ENCODE assay signal across 16 mouse cellular contexts in genomic region chr11:4335810-4336692, GRCm38 (mm10).
DNase-seq lines count a peak whose midpoint lies in the region; ATAC-seq and TF ChIP-seq lines count a peak whose summit lies in the region.
"Had no signal": no experiment of that assay in that cellular context is flagged by ENCODE, and none has a peak within 500 bp of the region (broad histone marks: within the 10 kb centered on the region; RNA-seq: fewer than 3 reads in every experiment).

No protein-coding gene starts in this region.

- WGBS in kidney, postnatal 0 days, result 42% methylated on average over 10 of the region's 10 CpGs
- WGBS in kidney, embryonic 15.5 days, result 47% methylated on average over 10 of the region's 10 CpGs
- WGBS in midbrain, embryonic 14.5 days, result 63% methylated on average over 10 of the region's 10 CpGs

- no peak for ATAC-seq in kidney, postnatal 0 days (replicated peaks; ENCODE audit: low FRiP score, low read depth)
- no peak for ATAC-seq in kidney, embryonic 15.5 days (replicated peaks; ENCODE audit: low FRiP score)
- peak; percentile 57 for ATAC-seq in CD4-positive, CD25-positive, alpha-beta regulatory T cell, adult 4 months
- ATAC-seq in midbrain, embryonic 14.5 days (ENCODE audit: low FRiP score, low TSS enrichment), result no peak

- TF ChIP-seq POLR2A in embryonic fibroblast, embryonic 13.5 days (IDR thresholded peaks at IDR 0.05; ENCODE audit: low read depth, low read length), result no peak

- no peak overlapping the region for H3K27ac ChIP-seq in kidney, postnatal 0 days
- H3K27ac ChIP-seq in kidney, embryonic 15.5 days, result no peak overlapping the region
- peak overlapping the region; percentile 41 for H3K27ac ChIP-seq in embryonic fibroblast, embryonic 13.5 days (ENCODE audit: insufficient read depth, low read length)
- no peak overlapping the region for H3K27ac ChIP-seq in midbrain, embryonic 14.5 days (replicated peaks; ENCODE audit: low read depth, low read length)
- H3K27ac ChIP-seq: embryonic facial prominence, embryonic 13.5 days; limb, embryonic 13.5 days had no signal

- H3K9me3 ChIP-seq in kidney, postnatal 0 days (replicated peaks; ENCODE audit: low read length), result no peaks in the 10 kb centered on the region
- H3K9me3 ChIP-seq in kidney, embryonic 15.5 days (replicated peaks), result no peaks in the 10 kb centered on the region
- no peaks in the 10 kb centered on the region for H3K9me3 ChIP-seq in midbrain, embryonic 14.5 days (ENCODE audit: control insufficient read depth, low read length)
- H3K9me3 ChIP-seq: embryonic facial prominence, embryonic 13.5 days; limb, embryonic 13.5 days had no signal

- no peak overlapping the region for H3K9ac ChIP-seq in kidney, postnatal 0 days (ENCODE audit: low read depth, low read length)
- no peak overlapping the region for H3K9ac ChIP-seq in kidney, embryonic 15.5 days
- H3K9ac ChIP-seq in midbrain, embryonic 14.5 days (replicated peaks; ENCODE audit: low read length), result no peak overlapping the region
- H3K9ac ChIP-seq: embryonic facial prominence, embryonic 13.5 days; limb, embryonic 13.5 days had no signal

- intact Hi-C loops in heart, postnatal 25 days (cut with DNase I), result no loop called here

- H3K4me3 ChIP-seq in kidney, postnatal 0 days (replicated peaks; ENCODE audit: low read depth, low read length), result no peak overlapping the region
- no peak overlapping the region for H3K4me3 ChIP-seq in kidney, embryonic 15.5 days (replicated peaks)
- no peak overlapping the region for H3K4me3 ChIP-seq in embryonic fibroblast, embryonic 13.5 days (ENCODE audit: insufficient read depth, low read length)
- no peak overlapping the region for H3K4me3 ChIP-seq in midbrain, embryonic 14.5 days (replicated peaks; ENCODE audit: low read depth, low read length)
- H3K4me3 ChIP-seq: embryonic facial prominence, embryonic 13.5 days; limb, embryonic 13.5 days had no signal

- no peaks in the 10 kb centered on the region for H3K27me3 ChIP-seq in kidney, postnatal 0 days (ENCODE audit: insufficient read depth, low read length)
- H3K27me3 ChIP-seq in kidney, embryonic 15.5 days, result no peaks in the 10 kb centered on the region
- no peaks in the 10 kb centered on the region for H3K27me3 ChIP-seq in midbrain, embryonic 14.5 days (ENCODE audit: control insufficient read depth, insufficient read depth, low read length)
- H3K27me3 ChIP-seq: embryonic facial prominence, embryonic 13.5 days; limb, embryonic 13.5 days had no signal

- H3K4me2 ChIP-seq in kidney, postnatal 0 days (ENCODE audit: low read length), result no peak overlapping the region
- no peak overlapping the region for H3K4me2 ChIP-seq in kidney, embryonic 15.5 days
- H3K4me2 ChIP-seq in midbrain, embryonic 14.5 days (ENCODE audit: low read length), result no peak overlapping the region
- H3K4me2 ChIP-seq: embryonic facial prominence, embryonic 13.5 days; heart, embryonic 11.5 days; limb, embryonic 13.5 days had no signal

- no peaks in the 10 kb centered on the region for H3K36me3 ChIP-seq in kidney, postnatal 0 days (ENCODE audit: insufficient read depth, low read length)
- H3K36me3 ChIP-seq in kidney, embryonic 15.5 days, result no peaks in the 10 kb centered on the region
- no peaks in the 10 kb centered on the region for H3K36me3 ChIP-seq in midbrain, embryonic 14.5 days (ENCODE audit: control insufficient read depth, insufficient read depth, low read length)
- H3K36me3 ChIP-seq: embryonic facial prominence, embryonic 13.5 days; limb, embryonic 13.5 days had no signal

- peak; percentile 57 for DNase-seq in kidney, postnatal 0 days (ENCODE audit: low spot score)
- peak; percentile 15 for DNase-seq in midbrain, embryonic 14.5 days
- DNase-seq in right cerebral cortex, postnatal 25 days, result no peak
- no peak for DNase-seq in heart, postnatal 25 days (ENCODE audit: low spot score)
- DNase-seq in gastrocnemius, adult 8-10 months (ENCODE audit: low spot score in 2 of 2), result no peak
- DNase-seq: B cell, adult 2 months; cerebellum, adult 2 months; heart, postnatal 36 days; lung, postnatal 4 days; thymus, adult 18-20 months had no signal

- no peaks in the 10 kb centered on the region for H3K4me1 ChIP-seq in kidney, postnatal 0 days (replicated peaks; ENCODE audit: insufficient read depth, low read length)
- H3K4me1 ChIP-seq in kidney, embryonic 15.5 days, result no peaks in the 10 kb centered on the region
- H3K4me1 ChIP-seq in embryonic fibroblast, embryonic 13.5 days (ENCODE audit: control insufficient read depth, insufficient read depth, low read length), result peaks cover 7% of the 10 kb centered on the region; the same call in 1 of the 2 replicates
- no peaks in the 10 kb centered on the region for H3K4me1 ChIP-seq in midbrain, embryonic 14.5 days (ENCODE audit: control insufficient read depth, insufficient read depth, low read length)

- TF ChIP-seq CTCF in kidney, postnatal 0 days (IDR thresholded peaks at IDR 0.05; ENCODE audit: low read depth), result no peak
- TF ChIP-seq CTCF in embryonic fibroblast, embryonic 13.5 days (IDR thresholded peaks at IDR 0.05; ENCODE audit: borderline replicate concordance, insufficient read depth, low read length), result no peak

Comparison
In these comparisons a context has a peak if more than half of its experiments do, and no peak if none do; other contexts are left out.
1. DNase-seq: peak in kidney, postnatal 0 days (single experiment) and midbrain, embryonic 14.5 days (single experiment); none in right cerebral cortex, postnatal 25 days (single experiment), heart, postnatal 25 days (single experiment) and gastrocnemius, adult 8-10 months (0 of 2).